Comparison of ENCODE assay signal across 26 mouse cellular contexts in the genomic region with DNA sequence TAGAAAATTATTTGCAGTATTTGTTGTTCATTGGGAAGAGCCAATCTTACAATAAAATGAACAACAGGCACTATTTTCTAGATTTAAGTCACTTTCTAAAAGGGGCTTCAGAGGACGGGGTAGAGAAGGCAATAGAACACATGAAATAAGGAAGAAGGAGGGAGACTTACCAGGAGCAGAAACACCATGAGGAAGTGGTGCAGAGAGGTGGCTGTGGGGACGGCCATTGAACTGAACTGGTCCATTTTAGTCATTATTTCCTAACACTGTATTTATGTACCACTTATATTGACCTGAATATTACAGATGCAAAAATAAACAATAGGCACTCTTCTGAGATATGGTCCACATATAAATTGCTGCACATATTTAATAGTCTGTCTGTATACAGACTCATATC. TPM values are rescaled to one million over a fixed set of nuclear protein-coding genes. Genes with fewer than 3 reads are reported as not detected.
A peak's percentile ranks its signal among the peaks of the same experiment; 100 is the strongest.
DNase-seq lines count a peak whose midpoint lies in the region; ATAC-seq lines count a peak whose summit lies in the region.
"Had no signal": no experiment of that assay in that cellular context is flagged by ENCODE, and none has a peak within 500 bp of the region (broad histone marks: within the 10 kb centered on the region; RNA-seq: fewer than 3 reads in every experiment).

No protein-coding gene starts in this region.

- H3K9ac ChIP-seq in midbrain, embryonic 11.5 days (ENCODE audit: low read length): no peak overlapping the region
- H3K9ac ChIP-seq in midbrain, embryonic 15.5 days: no peak overlapping the region
- H3K9ac ChIP-seq: embryonic facial prominence, embryonic 12.5 days; forebrain, embryonic 15.5 days; heart, embryonic 15.5 days; hindbrain, embryonic 15.5 days had no signal

- no peak overlapping the region for H3K27ac ChIP-seq in midbrain, embryonic 11.5 days (ENCODE audit: low read depth, low read length)
- H3K27ac ChIP-seq in midbrain, embryonic 15.5 days: no peak overlapping the region
- H3K27ac ChIP-seq: embryonic facial prominence, embryonic 12.5 days; forebrain, embryonic 15.5 days; heart, embryonic 15.5 days; hindbrain, embryonic 15.5 days had no signal

- H3K4me2 ChIP-seq in midbrain, embryonic 11.5 days: no peak overlapping the region
- no peak overlapping the region for H3K4me2 ChIP-seq in midbrain, embryonic 15.5 days
- H3K4me2 ChIP-seq: embryonic facial prominence, embryonic 12.5 days; forebrain, embryonic 15.5 days; heart, embryonic 15.5 days; hindbrain, embryonic 15.5 days had no signal

- no peaks in the 10 kb centered on the region for H3K36me3 ChIP-seq in midbrain, embryonic 11.5 days (ENCODE audit: control insufficient read depth, insufficient read depth, low read length)
- no peaks in the 10 kb centered on the region for H3K36me3 ChIP-seq in midbrain, embryonic 15.5 days (replicated peaks)
- H3K36me3 ChIP-seq in splenic B cell, adult 2 months (ENCODE audit: control insufficient read depth, insufficient read depth, low read length, poor library complexity, severe bottlenecking): no peaks in the 10 kb centered on the region
- H3K36me3 ChIP-seq: embryonic facial prominence, embryonic 12.5 days; forebrain, embryonic 15.5 days; G1E; hindbrain, embryonic 15.5 days had no signal

- H3K27me3 ChIP-seq in midbrain, embryonic 11.5 days (ENCODE audit: control insufficient read depth, insufficient read depth, low read length): no peaks in the 10 kb centered on the region
- no peaks in the 10 kb centered on the region for H3K27me3 ChIP-seq in midbrain, embryonic 15.5 days (replicated peaks)
- no peaks in the 10 kb centered on the region for H3K27me3 ChIP-seq in splenic B cell, adult 2 months (ENCODE audit: control insufficient read depth, insufficient read depth, low read length, poor library complexity, severe bottlenecking)
- H3K27me3 ChIP-seq: embryonic facial prominence, embryonic 12.5 days; forebrain, embryonic 15.5 days; heart, embryonic 15.5 days; hindbrain, embryonic 15.5 days had no signal

- WGBS in midbrain, embryonic 11.5 days: 76% methylated on average over 2 of the region's 2 CpGs
- 77% methylated on average over 2 of the region's 2 CpGs for WGBS in midbrain, embryonic 15.5 days

- H3K9me3 ChIP-seq in midbrain, embryonic 11.5 days (ENCODE audit: control insufficient read depth, low read length): no peaks in the 10 kb centered on the region
- no peaks in the 10 kb centered on the region for H3K9me3 ChIP-seq in midbrain, embryonic 15.5 days
- H3K9me3 ChIP-seq: embryonic facial prominence, embryonic 12.5 days; forebrain, embryonic 15.5 days; heart, embryonic 15.5 days; hindbrain, embryonic 15.5 days had no signal

- ATAC-seq in midbrain, embryonic 11.5 days (ENCODE audit: low FRiP score): no peak
- no peak for ATAC-seq in midbrain, embryonic 15.5 days (replicated peaks)
- peak; percentile 89 for ATAC-seq in megakaryocyte, adult 5-6 weeks (ENCODE audit: poor library complexity, severe bottlenecking)
- ATAC-seq: forebrain, embryonic 15.5 days; inflammation-experienced regulatory T-cells, adult 6 months; intestine, postnatal 0 days had no signal

- no peak overlapping the region for H3K4me3 ChIP-seq in midbrain, embryonic 11.5 days (ENCODE audit: low read depth, low read length)
- no peak overlapping the region for H3K4me3 ChIP-seq in midbrain, embryonic 15.5 days
- H3K4me3 ChIP-seq: embryonic facial prominence, embryonic 12.5 days; forebrain, embryonic 15.5 days; heart, embryonic 15.5 days; hindbrain, embryonic 15.5 days had no signal

- H3K4me1 ChIP-seq in midbrain, embryonic 11.5 days (ENCODE audit: control insufficient read depth, insufficient read depth, low read length): no peaks in the 10 kb centered on the region
- no peaks in the 10 kb centered on the region for H3K4me1 ChIP-seq in midbrain, embryonic 15.5 days
- H3K4me1 ChIP-seq: forebrain, embryonic 15.5 days; hindbrain, embryonic 15.5 days had no signal

- DNase-seq in midbrain, embryonic 11.5 days (ENCODE audit: low spot score, missing footprints): peak; percentile 45
- peak; percentile 12 for DNase-seq in c-Kit-positive CD71-negative TER-119-negative erythroid progenitor cells, embryonic 14.5 days (ENCODE audit: low read depth)
- DNase-seq in splenic B cell, adult 2 months (ENCODE audit: low read depth, low spot score): peak; percentile 27
- no peak for DNase-seq in gastrocnemius, postnatal 10 days
- no peak for DNase-seq in ovary, postnatal 36 days (ENCODE audit: low spot score)
- no peak for DNase-seq in gastrocnemius, adult 8-10 months (ENCODE audit: low spot score in 2 of 2)
- DNase-seq: adrenal gland, adult 2 months; adrenal gland, postnatal 25 days; cerebellum, adult 8-10 months; cerebellum, postnatal 14 days; gastrocnemius, postnatal 25 days; heart, adult 11 months had no signal

RNA-seq across cellular contexts. Expression of a gene that starts 3.4 kb away (rescaled TPM):
- not detected in 2 replicates for polyA plus RNA-seq in midbrain, embryonic 11.5 days (2014; fragmentation: Nextera tagmentation; extraction: Ambion mirVana)
- polyA plus RNA-seq in midbrain, embryonic 15.5 days (2015; fragmentation: Nextera tagmentation; extraction: Ambion mirVana): not detected in 2 replicates
- total RNA-seq in megakaryocyte, adult 5-6 weeks (2015): 0.18 TPM in 1 of 2 replicates, not detected in the other
- total RNA-seq in megakaryocyte, adult 5-6 weeks (2017): 0.04 TPM in 1 of 2 replicates, not detected in the other
- not detected for total RNA-seq in gastrocnemius, postnatal 10 days (2021)
- total RNA-seq in gastrocnemius, adult 8-10 months (2022): not detected
- total RNA-seq: adrenal gland, adult 2 months; adrenal gland, postnatal 25 days; gastrocnemius, postnatal 25 days; heart, postnatal 25 days had no signal
- polyA plus RNA-seq: adrenal gland, adult 2 months; cortical plate, adult 2 months; embryonic facial prominence, embryonic 12.5 days; forebrain, embryonic 11.5 days; forebrain, embryonic 15.5 days; frontal cortex, adult 2 months; G1E; heart, embryonic 15.5 days; hindbrain, embryonic 11.5 days; hindbrain, embryonic 15.5 days; inflammation-experienced regulatory T-cells, adult 6 months; intestine, postnatal 0 days had no signal

Comparison
In these comparisons a context has a peak if more than half of its experiments do, and no peak if none do; other contexts are left out.
1. DNase-seq: peak in midbrain, embryonic 11.5 days (single experiment), c-Kit-positive CD71-negative TER-119-negative erythroid progenitor cells, embryonic 14.5 days (single experiment) and splenic B cell, adult 2 months (single experiment); none in gastrocnemius, postnatal 10 days (single experiment), ovary, postnatal 36 days (single experiment) and gastrocnemius, adult 8-10 months (0 of 2).